Mouse (Mus musculus) neural tube, embryonic 11.5 days (tissue): ENCODE measurements around the gene Pitx1. TPM values are rescaled to one million over a fixed set of nuclear protein-coding genes. Genes with fewer than 3 reads are reported as not detected.

ENCODE experiments used
- ATAC-seq: fragments of 200-750 bp; cut with Nextera tagmentation; 2 replicates; pipeline ENCODE4 v1.8.0; 2017; ENCODE audit warnings: moderate number of reproducible peaks, mild to moderate bottlenecking, moderate TSS enrichment, moderate library complexity; ENCODE audit not compliant: insufficient read depth, low FRiP score, low TSS enrichment
- DNase-seq: peaks from one replicate; pipeline ENCODE4 v3.0.0-alpha.2; 2015; ENCODE audit warnings: low spot score
- H3K27ac ChIP-seq: fragments of 300-500 bp; sonication (generic); 2 replicates; pipeline ENCODE4 v1.5.1; 2014; ENCODE audit warnings: low read depth, mild to moderate bottlenecking, low read length
- H3K27me3 ChIP-seq: fragments of 300-500 bp; sonication (generic); 2 replicates; pipeline ENCODE4 v1.6.1; 2014; ENCODE audit warnings: mild to moderate bottlenecking, low read length, mixed read lengths; ENCODE audit not compliant: control insufficient read depth, insufficient read depth
- H3K36me3 ChIP-seq: fragments of 300-500 bp; sonication (generic); 2 replicates; pipeline ENCODE4 v1.6.1; 2014; ENCODE audit warnings: mild to moderate bottlenecking, low read length, moderate library complexity, mixed read lengths; ENCODE audit not compliant: control insufficient read depth, insufficient read depth
- H3K4me1 ChIP-seq: fragments of 300-500 bp; sonication (generic); 2 replicates; pipeline ENCODE4 v1.6.1; 2014; ENCODE audit warnings: low read length, mixed read lengths; ENCODE audit not compliant: control insufficient read depth, insufficient read depth
- H3K4me2 ChIP-seq: fragments of 300-500 bp; sonication (generic); 2 replicates; pipeline ENCODE4 v1.6.1; 2014; ENCODE audit warnings: low read depth, mild to moderate bottlenecking, moderate library complexity
- H3K4me3 ChIP-seq: fragments of 300-500 bp; sonication (generic); 2 replicates; pipeline ENCODE4 v1.5.1; 2014; ENCODE audit warnings: low read depth, low read length
- H3K9ac ChIP-seq: fragments of 300-500 bp; sonication (generic); 2 replicates; pipeline ENCODE4 v1.6.1; 2014; ENCODE audit warnings: mild to moderate bottlenecking, low read length
- H3K9me3 ChIP-seq: fragments of 300-500 bp; sonication (generic); 2 replicates; pipeline ENCODE4 v1.6.1; 2016; ENCODE audit warnings: low read length; ENCODE audit not compliant: control insufficient read depth
- WGBS: fragments of 180-500 bp; shearing (Covaris S2); extraction: QIAGEN DNeasy Blood & Tissue Kit; methylation state at CpG from one replicate; pipeline ENCODE4 v1.1.7; 2014; 5-methylcytosine and 5-hydroxymethylcytosine counted together
- polyA plus RNA-seq: library from polyadenylated mRNA; unstranded; fragments of >200 nt; fragmentation: Nextera tagmentation; extraction: Ambion mirVana; gene quantifications from 2 replicates; pipeline ENCODE4 v1.2.1, GENCODE M21; 2014

Pitx1 gene
- polyA plus RNA-seq: 2.6 and 5.2 TPM in 2 replicates

DNA sequence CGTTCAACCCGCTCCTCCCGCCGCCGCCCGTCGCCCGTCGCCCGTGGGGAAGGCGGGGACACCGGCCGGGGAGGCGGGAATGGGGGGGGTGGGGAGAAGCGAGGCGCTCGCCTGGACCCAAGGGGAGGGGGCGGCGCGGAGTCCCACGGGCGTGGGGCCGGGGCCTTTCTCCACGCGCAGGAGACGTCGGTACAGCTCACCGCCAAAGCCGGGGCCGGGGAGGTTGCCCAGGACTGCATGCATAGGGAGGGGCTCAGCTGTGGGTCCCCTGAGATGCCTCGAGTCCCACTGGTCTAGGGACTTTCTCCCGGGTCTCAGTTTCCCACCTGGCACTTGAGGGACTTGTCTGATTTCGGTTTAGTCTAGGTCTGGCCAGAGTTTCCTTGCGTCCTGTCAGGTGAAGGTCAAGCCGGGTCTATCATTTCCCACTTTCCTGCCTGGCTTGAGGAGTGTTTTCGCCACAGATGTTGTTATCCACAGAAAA is at the start of gene Pitx1:
Gene Pitx1, minus strand, starts transcription at position 51 of the 484 bp plus-strand sequence.
- WGBS: under 1% methylated on average over 32 of the region's 36 CpGs
- DNase-seq (no peak), ATAC-seq (no peak)
- no peak within 1 kb of the TSS for H3K9ac ChIP-seq
- no peak within 1 kb of the TSS for H3K27ac ChIP-seq
- no peak within 1 kb of the TSS; the same call in 1 of the 2 replicates for H3K4me2 ChIP-seq
- no peak within 1 kb of the TSS; the same call in 1 of the 2 replicates for H3K4me3 ChIP-seq
- H3K27me3 ChIP-seq: peaks cover 95% of the 10 kb centered on the region
- H3K4me1 ChIP-seq: peaks cover 3% of the 10 kb centered on the region; the same call in 1 of the 2 replicates
- no peaks in the 10 kb centered on the region for H3K36me3 ChIP-seq
- H3K9me3 ChIP-seq: no peaks in the 10 kb centered on the region

DNA sequence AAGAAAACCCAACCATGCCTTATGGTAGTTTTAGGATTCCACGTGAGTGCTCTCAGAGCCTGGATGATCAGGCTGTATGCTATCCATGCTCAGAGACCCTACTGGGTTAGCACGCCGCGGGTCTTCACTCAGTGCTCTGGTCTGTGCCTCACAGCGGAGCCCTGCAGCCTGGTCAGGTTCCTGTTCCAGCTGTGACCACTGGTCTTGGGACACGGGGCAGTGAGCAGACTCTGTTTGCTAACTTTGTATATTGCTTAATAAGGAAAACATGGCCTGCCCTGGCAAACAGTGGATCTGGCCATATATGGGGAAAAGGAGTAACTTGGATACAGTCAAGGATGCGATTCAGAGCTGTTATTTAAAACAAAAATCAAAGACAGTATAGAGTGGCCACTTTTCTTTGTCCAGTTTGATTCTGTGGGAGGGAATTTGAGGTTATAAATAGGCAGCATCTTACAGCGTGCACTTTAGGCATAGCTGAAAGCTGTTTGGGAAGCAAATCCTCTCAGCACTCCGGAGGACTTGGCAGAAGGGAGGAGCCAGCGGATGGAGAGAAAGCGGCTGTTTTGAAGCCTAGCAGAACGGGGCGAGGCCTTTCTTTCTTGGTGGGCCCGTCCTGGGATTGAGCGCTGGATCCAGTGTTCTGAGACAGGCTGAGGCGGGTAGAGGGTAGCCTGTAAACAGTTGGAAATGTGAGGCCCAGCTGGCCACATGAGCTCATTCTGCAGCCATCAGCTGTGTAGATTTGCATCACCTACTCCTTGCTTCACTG is 45.6 kb upstream of the Pitx1 start:
- Histone ChIP-seq H3K9me3 (no peaks in the 10 kb centered on the region), H3K9ac (no peak overlapping the region), H3K36me3 (no peaks in the 10 kb centered on the region), H3K4me1 (no peaks in the 10 kb centered on the region), H3K27me3 (no peaks in the 10 kb centered on the region), H3K27ac (no peak overlapping the region), H3K4me3 (no peak overlapping the region), H3K4me2 (no peak overlapping the region)
- no peak for ATAC-seq
- WGBS: 69% methylated on average over 16 of the region's 16 CpGs
- DNase-seq: no peak

DNA sequence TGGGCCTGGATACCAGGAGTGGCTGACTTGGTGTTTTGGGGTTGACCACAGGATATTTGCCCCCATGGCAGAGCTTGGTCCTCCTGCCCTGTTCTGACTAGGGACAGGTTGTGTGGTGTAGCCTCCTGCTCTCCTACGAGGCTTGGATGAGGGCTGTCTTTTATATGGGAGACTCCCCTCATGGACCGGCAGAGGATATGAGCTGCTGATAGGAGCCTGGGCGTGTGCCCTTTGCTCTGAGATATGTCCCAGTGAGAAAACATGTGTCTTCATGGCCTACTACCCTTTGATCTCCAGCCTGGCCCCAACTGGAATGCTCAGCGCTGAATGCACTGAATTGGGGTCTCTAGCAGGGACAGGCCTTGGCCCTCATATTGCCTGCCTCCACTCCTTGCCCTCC is 42.4 kb upstream of the Pitx1 start:
- 88% methylated on average over 4 of the region's 4 CpGs for WGBS
- no peaks in the 10 kb centered on the region for H3K4me1 ChIP-seq
- H3K9ac ChIP-seq: no peak overlapping the region
- no peaks in the 10 kb centered on the region for H3K36me3 ChIP-seq
- H3K4me3 ChIP-seq: no peak overlapping the region
- DNase-seq: no peak
- ATAC-seq: no peak
- no peak overlapping the region for H3K4me2 ChIP-seq
- no peaks in the 10 kb centered on the region for H3K27me3 ChIP-seq
- no peak overlapping the region for H3K27ac ChIP-seq
- H3K9me3 ChIP-seq: no peaks in the 10 kb centered on the region

DNA sequence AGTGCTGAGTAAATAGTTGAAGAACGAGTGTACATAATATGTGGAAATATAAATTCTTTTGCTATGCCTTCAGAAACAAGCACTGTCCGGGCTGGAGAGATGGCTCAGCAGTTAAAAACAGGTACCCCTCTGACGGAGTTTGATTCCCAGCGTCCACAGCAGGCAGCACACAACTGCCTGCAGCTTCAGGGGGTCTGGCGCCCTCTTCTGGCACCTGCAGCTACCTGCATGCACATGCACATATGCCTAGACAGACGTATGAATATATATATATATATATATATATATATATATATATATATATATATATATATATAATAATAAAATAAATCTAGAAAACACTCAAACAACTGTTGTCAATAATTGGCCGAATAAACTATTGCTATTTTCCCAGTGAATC is 35.4 kb upstream of the Pitx1 start:
- H3K4me2 ChIP-seq: no peak overlapping the region
- no peak overlapping the region for H3K9ac ChIP-seq
- H3K36me3 ChIP-seq: no peaks in the 10 kb centered on the region
- no peak overlapping the region for H3K27ac ChIP-seq
- H3K4me1 ChIP-seq: no peaks in the 10 kb centered on the region
- ATAC-seq: no peak
- no peak for DNase-seq
- no peaks in the 10 kb centered on the region for H3K27me3 ChIP-seq
- H3K4me3 ChIP-seq: no peak overlapping the region
- 83% methylated on average over 7 of the region's 7 CpGs for WGBS
- peaks cover 4% of the 10 kb centered on the region; the same call in 1 of the 2 replicates for H3K9me3 ChIP-seq

DNA sequence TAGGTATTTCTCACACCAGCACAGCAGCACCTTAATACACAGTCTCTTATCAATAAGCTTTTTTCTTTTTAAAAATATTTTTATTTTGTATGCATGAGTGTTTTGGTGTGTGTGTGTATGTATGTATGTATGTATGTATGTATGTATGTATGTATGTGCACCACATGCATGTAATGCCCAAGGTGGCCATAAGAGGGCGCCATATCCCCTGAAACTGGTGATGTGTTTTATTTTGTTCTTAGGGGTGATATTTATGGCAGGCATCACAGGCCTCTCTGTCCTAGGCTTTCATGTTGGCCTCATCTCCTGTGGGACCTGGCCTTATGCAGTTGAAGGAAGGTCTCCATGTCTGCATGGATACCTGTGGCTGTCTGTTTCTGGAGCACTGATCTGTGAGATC is 34.0 kb upstream of the Pitx1 start:
- Histone ChIP-seq H3K9me3 (peaks cover 4% of the 10 kb centered on the region; the same call in 1 of the 2 replicates), H3K4me2 (no peak overlapping the region), H3K4me3 (no peak overlapping the region), H3K27me3 (no peaks in the 10 kb centered on the region), H3K27ac (no peak overlapping the region), H3K36me3 (no peaks in the 10 kb centered on the region), H3K4me1 (no peaks in the 10 kb centered on the region), H3K9ac (no peak overlapping the region)
- 91% methylated on average over 1 of the region's 1 CpGs for WGBS
- ATAC-seq (no peak), DNase-seq (no peak)

DNA sequence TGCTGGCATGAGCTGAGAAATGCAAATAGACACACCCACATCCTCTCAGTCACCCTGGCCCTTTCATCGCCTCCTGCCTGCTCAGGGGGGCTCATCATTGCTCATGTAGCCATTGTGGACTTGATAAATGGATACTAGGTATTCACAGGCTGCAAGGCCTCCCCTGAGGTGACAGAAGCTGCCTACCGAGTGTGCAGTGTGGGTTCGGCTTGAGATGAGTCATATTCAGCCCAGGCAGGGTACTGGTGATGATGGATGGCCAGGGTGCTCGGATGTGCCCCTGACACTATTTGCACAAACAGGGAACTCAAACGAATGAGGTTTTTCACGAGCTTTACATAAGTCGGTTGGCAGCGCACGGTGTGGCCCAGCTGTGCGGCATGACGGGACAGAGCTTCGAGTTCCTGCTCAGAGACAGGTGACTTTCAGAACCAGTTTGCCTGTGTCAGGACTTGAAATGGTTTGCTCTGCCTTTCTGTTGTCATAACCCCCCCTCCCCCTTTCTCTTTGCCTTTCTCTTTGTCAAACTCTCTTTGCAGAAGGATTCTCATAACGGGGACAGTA is 31.6 kb upstream of the Pitx1 start:
- H3K27ac ChIP-seq: no peak overlapping the region
- no peaks in the 10 kb centered on the region for H3K27me3 ChIP-seq
- H3K4me3 ChIP-seq: no peak overlapping the region
- DNase-seq (no peak), ATAC-seq (no peak)
- H3K4me1 ChIP-seq: no peaks in the 10 kb centered on the region
- no peak overlapping the region for H3K9ac ChIP-seq
- peaks cover 4% of the 10 kb centered on the region; the same call in 1 of the 2 replicates for H3K9me3 ChIP-seq
- H3K36me3 ChIP-seq: no peaks in the 10 kb centered on the region
- no peak overlapping the region for H3K4me2 ChIP-seq
- WGBS: 55% methylated on average over 13 of the region's 13 CpGs

DNA sequence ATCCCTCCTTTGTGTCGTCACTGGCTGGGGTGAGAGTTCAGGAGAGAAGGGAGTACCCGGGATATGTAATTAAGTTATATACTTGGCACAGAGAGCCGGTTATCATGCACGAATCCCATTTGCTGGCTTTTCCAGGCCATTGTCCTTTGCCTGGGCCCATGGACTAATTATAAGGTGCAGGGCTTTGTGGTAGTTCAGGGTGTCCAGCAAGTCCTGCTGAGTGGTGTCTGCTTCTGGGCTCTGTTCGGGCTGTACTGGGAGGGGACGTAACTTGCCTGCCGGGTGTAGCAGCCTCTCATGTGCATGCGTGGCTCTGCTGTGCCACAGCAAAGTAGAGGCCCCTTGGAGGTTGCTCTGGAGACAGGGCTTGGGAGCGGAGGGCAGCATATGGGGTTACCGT is 24.5 kb upstream of the Pitx1 start:
- 69% methylated on average over 10 of the region's 10 CpGs for WGBS
- peaks cover 5% of the 10 kb centered on the region; the same call in 1 of the 2 replicates for H3K27me3 ChIP-seq
- no peaks in the 10 kb centered on the region for H3K9me3 ChIP-seq
- peaks cover 2% of the 10 kb centered on the region; the same call in 1 of the 2 replicates for H3K4me1 ChIP-seq
- DNase-seq: no peak
- no peak overlapping the region for H3K4me2 ChIP-seq
- ATAC-seq: no peak
- H3K4me3 ChIP-seq: no peak overlapping the region
- H3K27ac ChIP-seq: no peak overlapping the region
- H3K9ac ChIP-seq: no peak overlapping the region
- H3K36me3 ChIP-seq: no peaks in the 10 kb centered on the region

DNA sequence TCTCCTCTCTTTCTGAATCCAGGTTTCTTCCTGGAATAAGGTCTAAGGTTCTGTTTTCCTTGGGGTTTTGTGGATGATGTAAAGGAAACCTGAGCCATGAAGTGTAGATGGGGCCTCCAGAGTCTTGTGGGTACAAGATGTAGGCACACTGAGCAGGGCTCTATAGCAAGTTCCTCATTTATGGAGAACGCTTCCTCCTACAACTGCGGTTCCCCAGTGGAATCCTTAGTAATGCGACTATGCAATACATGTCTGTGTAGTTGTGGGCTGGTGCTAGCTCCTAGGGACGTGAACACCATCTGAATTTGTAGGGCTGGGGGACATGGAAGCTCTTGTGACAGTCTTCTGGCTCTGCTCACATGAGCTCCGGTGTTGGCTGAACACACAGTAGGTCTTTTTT is 22.5 kb upstream of the Pitx1 start:
- ATAC-seq: no peak
- no peaks in the 10 kb centered on the region for H3K36me3 ChIP-seq
- H3K9me3 ChIP-seq: no peaks in the 10 kb centered on the region
- H3K27me3 ChIP-seq: peaks cover 7% of the 10 kb centered on the region; the same call in 1 of the 2 replicates
- peaks cover 2% of the 10 kb centered on the region; the same call in 1 of the 2 replicates for H3K4me1 ChIP-seq
- H3K27ac ChIP-seq: no peak overlapping the region
- 86% methylated on average over 5 of the region's 5 CpGs for WGBS
- DNase-seq: no peak
- no peak overlapping the region for H3K9ac ChIP-seq
- no peak overlapping the region for H3K4me2 ChIP-seq
- no peak overlapping the region for H3K4me3 ChIP-seq
